Mouse (Mus musculus) cortical plate, adult 2 months (tissue): ENCODE measurements around the gene Surf1. TPM values are rescaled to one million over a fixed set of nuclear protein-coding genes. Genes with fewer than 3 reads are reported as not detected.

Source experiments
- H3K27ac ChIP-seq: fragments of 200-500 bp; 2 replicates; pipeline ENCODE4 v1.5.1; 2012; ENCODE audit warnings: low read length, control low read depth, inconsistent platforms; ENCODE audit not compliant: insufficient read depth
- H3K4me1 ChIP-seq: fragments of 200-500 bp; 2 replicates; pipeline ENCODE4 v1.6.1; 2011; ENCODE audit warnings: low read length; ENCODE audit not compliant: control insufficient read depth, insufficient read depth
- H3K4me3 ChIP-seq: fragments of 200-500 bp; 2 replicates; pipeline ENCODE4 v1.5.1; 2011; ENCODE audit warnings: mild to moderate bottlenecking, low read length, control low read depth; ENCODE audit not compliant: insufficient read depth
- CTCF ChIP-seq: fragments of 200-500 bp; IDR thresholded peaks from 2 replicates; pipeline ENCODE4 v1.5.1; 2011; ENCODE audit warnings: mild to moderate bottlenecking, control low read depth, low read length; ENCODE audit not compliant: insufficient read depth; ENCODE audit errors: extremely low read depth
- POLR2A ChIP-seq: fragments of 200-500 bp; IDR thresholded peaks from 2 replicates; pipeline ENCODE4 v1.6.1; 2011; ENCODE audit warnings: mild to moderate bottlenecking, low read length, control low read depth; ENCODE audit not compliant: insufficient read depth; ENCODE audit errors: extremely low read depth
- polyA plus RNA-seq: library from polyadenylated mRNA; depleted of rRNA; stranded (reverse); fragments of >200 nt; gene quantifications from 2 replicates; pipeline ENCODE4 v1.2.3, GENCODE M21; 2012

Surf1 gene
- polyA plus RNA-seq, 1 experiment, result 136 TPM

- no peak for TF ChIP-seq CTCF
- TF ChIP-seq POLR2A, result no peak
Measured at GRCm38 (mm10) chr2:26952193-26952592, 35.9 kb upstream of the Surf1 start.

GRCm38 (mm10) chr2:26951346-26951905 is 35.1 kb upstream of the Surf1 start:
- H3K27ac ChIP-seq, result no peak overlapping the region
- no peaks in the 10 kb centered on the region for H3K4me1 ChIP-seq
- H3K4me3 ChIP-seq, result no peak overlapping the region
- no peak for TF ChIP-seq CTCF
- TF ChIP-seq POLR2A, result no peak

More at GRCm38 (mm10) chr2:26952193-26952592, 35.9 kb upstream of the Surf1 start:
- H3K4me3 ChIP-seq, result no peak overlapping the region
- no peaks in the 10 kb centered on the region for H3K4me1 ChIP-seq
- no peak overlapping the region for H3K27ac ChIP-seq

- no peak overlapping the region for H3K27ac ChIP-seq
- TF ChIP-seq CTCF (no peak), POLR2A (no peak)
- no peaks in the 10 kb centered on the region for H3K4me1 ChIP-seq
- no peak overlapping the region for H3K4me3 ChIP-seq
Measured at GRCm38 (mm10) chr2:26950411-26950810, 34.1 kb upstream of the Surf1 start.

- H3K4me3 ChIP-seq, result no peak overlapping the region
- no peaks in the 10 kb centered on the region for H3K4me1 ChIP-seq
- TF ChIP-seq POLR2A (no peak), CTCF (no peak)
- no peak overlapping the region for H3K27ac ChIP-seq
Measured at GRCm38 (mm10) chr2:26943253-26943652, 26.9 kb upstream of the Surf1 start.

GRCm38 (mm10) chr2:26941539-26941938 is 25.2 kb upstream of the Surf1 start:
- Histone ChIP-seq H3K4me1 (no peaks in the 10 kb centered on the region), H3K4me3 (no peak overlapping the region), H3K27ac (no peak overlapping the region)
- TF ChIP-seq CTCF (no peak), POLR2A (no peak)

GRCm38 (mm10) chr2:26936425-26936824 is 20.1 kb upstream of the Surf1 start:
- H3K27ac ChIP-seq, result no peak overlapping the region
- no peak for TF ChIP-seq CTCF
- 0 out of 2 replicates have a peak, but pooled peaks cover 2% of the 10 kb centered on the region for H3K4me1 ChIP-seq
- H3K4me3 ChIP-seq, result no peak overlapping the region

- Histone ChIP-seq H3K4me3 (no peak overlapping the region), H3K27ac (no peak overlapping the region), H3K4me1 (0 out of 2 replicates have a peak, but pooled peaks cover 2% of the 10 kb centered on the region)
- TF ChIP-seq POLR2A, result no peak
- no peak for TF ChIP-seq CTCF
Measured at GRCm38 (mm10) chr2:26935286-26935685, 19.0 kb upstream of the Surf1 start.

GRCm38 (mm10) chr2:26933304-26934055 is 17.1 kb upstream of the Surf1 start, which contains the start of the genes Surf4 and Stkld1:
Gene Surf4, minus strand, starts transcription at chr2:26933928.
Gene Stkld1, plus strand, starts transcription at chr2:26934047.
- H3K4me1 ChIP-seq, result 0 out of 2 replicates have a peak, but pooled peaks cover 2% of the 10 kb centered on the region
- H3K4me3 ChIP-seq, result peak within 1 kb of the TSS; percentile 51
- TF ChIP-seq CTCF (no peak), POLR2A (peak; percentile 50; the same call in 1 of the 2 replicates)
- no peak within 1 kb of the TSS for H3K27ac ChIP-seq

GRCm38 (mm10) chr2:26932473-26933303 is 16.4 kb upstream of the Surf1 start:
- TF ChIP-seq CTCF (no peak), POLR2A (no peak)
- Histone ChIP-seq H3K27ac (no peak overlapping the region), H3K4me3 (peak overlapping the region; percentile 51), H3K4me1 (0 out of 2 replicates have a peak, but pooled peaks cover 2% of the 10 kb centered on the region)

- 0 out of 2 replicates have a peak, but pooled peaks cover 2% of the 10 kb centered on the region for H3K4me1 ChIP-seq
- H3K4me3 ChIP-seq, result no peak overlapping the region
- no peak overlapping the region for H3K27ac ChIP-seq
- no peak for TF ChIP-seq POLR2A
- TF ChIP-seq CTCF, result peak; percentile 72
Measured at GRCm38 (mm10) chr2:26930390-26930789, 14.1 kb upstream of the Surf1 start.
